Mouse (Mus musculus) embryonic fibroblast, embryonic 13.5 days (primary cell): ENCODE measurements at regions not wholly inside any gene's neighbourhood (a gene's known extent, or its start where the extent isn't known, plus 50 kb on each side); places are given as distances from the start of the nearest gene placed in this dataset.

ENCODE experiments used
- CTCF ChIP-seq: IDR thresholded peaks from 2 replicates; pipeline ENCODE4 v1.5.1; 2011; ENCODE audit warnings: mild to moderate bottlenecking, control low read depth, low read length, moderate library complexity, borderline replicate concordance; ENCODE audit not compliant: insufficient read depth
- POLR2A ChIP-seq: IDR thresholded peaks from 2 replicates; pipeline ENCODE4 v1.6.1; 2011; ENCODE audit warnings: low read depth, mild to moderate bottlenecking, control low read depth, low read length, moderate library complexity

GRCm38 (mm10) chr13:25882818-25883217, 612.5 kb upstream of the Nrsn1 start:
- TF ChIP-seq CTCF (no peak), POLR2A (no peak)
